Mouse (Mus musculus): ENCODE measurements at regions not wholly inside any gene's neighbourhood (a gene's known extent, or its start where the extent isn't known, plus 50 kb on each side); places are given as distances from the start of the nearest gene placed in this dataset.

DNA sequence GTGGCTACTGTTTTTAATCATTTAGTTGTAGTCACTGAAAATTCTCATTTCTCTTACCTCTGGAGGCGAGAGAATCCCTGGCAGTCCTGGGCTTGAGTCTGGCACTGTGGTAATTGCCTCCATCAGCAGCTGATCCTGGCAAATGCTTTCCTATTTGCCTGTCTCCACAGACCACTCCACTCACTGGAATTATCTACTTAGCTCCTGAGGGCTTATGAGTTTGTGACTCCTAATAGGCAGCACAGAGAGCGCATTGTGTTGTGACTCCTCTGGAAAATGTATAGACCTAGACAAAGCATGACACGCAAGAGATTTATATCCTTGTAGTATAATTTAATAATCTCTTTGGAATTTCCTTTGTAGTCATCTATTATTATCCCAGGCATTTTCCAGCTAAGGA lies 343.1 kb upstream of the Tenm3 start:
- no peak overlapping the region for H3K4me3 ChIP-seq (ENCODE audit: low read depth, low read length)

DNA sequence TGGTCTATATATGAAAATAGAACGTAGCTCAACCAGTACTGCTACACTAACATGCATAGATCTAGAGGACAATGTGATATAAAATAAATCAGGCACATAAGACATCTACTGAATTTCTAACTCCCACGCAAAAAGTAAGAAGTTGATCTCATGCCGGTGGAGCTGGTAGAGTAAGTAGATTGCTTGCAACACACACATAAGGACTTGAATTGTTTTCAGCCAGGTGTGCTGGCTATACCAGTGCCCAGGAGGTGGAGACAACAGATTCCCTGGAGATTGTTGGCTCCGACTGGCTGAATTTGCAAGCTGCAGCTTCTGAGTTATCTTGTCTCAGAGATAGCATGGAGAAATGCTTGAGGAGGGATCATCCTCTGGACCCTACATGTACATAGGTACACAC lies 331.6 kb upstream of the Tenm3 start:
- Histone ChIP-seq H3K9ac (ENCODE audit: low read depth, low read length) (no peak overlapping the region), H3K27me3 (replicated peaks; ENCODE audit: control insufficient read depth, insufficient read depth, low read length) (no peaks in the 10 kb centered on the region), H3K27ac (ENCODE audit: low read depth, low read length) (no peak overlapping the region), H3K4me1 (replicated peaks; ENCODE audit: control insufficient read depth, insufficient read depth, low read length) (no peaks in the 10 kb centered on the region), H3K4me2 (replicated peaks; ENCODE audit: low read depth) (no peak overlapping the region), H3K4me3 (ENCODE audit: low read depth, low read length) (no peak overlapping the region), H3K36me3 (ENCODE audit: control insufficient read depth, insufficient read depth) (no peaks in the 10 kb centered on the region), H3K9me3 (ENCODE audit: control insufficient read depth) (no peaks in the 10 kb centered on the region)
- ATAC-seq, result no peak
- no peak for TF ChIP-seq CTCF (IDR thresholded peaks at IDR 0.05; ENCODE audit: low read depth)
- WGBS, result 82% methylated on average over 4 of the region's 4 CpGs

More for the DNA sequence above, 343.1 kb upstream of the Tenm3 start:
- H3K4me1 ChIP-seq (replicated peaks; ENCODE audit: control insufficient read depth, insufficient read depth, low read length), result no peaks in the 10 kb centered on the region
- H3K27ac ChIP-seq (ENCODE audit: low read depth, low read length), result no peak overlapping the region
- no peaks in the 10 kb centered on the region for H3K27me3 ChIP-seq (replicated peaks; ENCODE audit: control insufficient read depth, insufficient read depth, low read length)
- no peak for TF ChIP-seq CTCF (IDR thresholded peaks at IDR 0.05; ENCODE audit: low read depth)
- H3K9ac ChIP-seq (ENCODE audit: low read depth, low read length), result no peak overlapping the region
- no peak for ATAC-seq
- 89% methylated on average over 3 of the region's 3 CpGs for WGBS
- no peaks in the 10 kb centered on the region for H3K36me3 ChIP-seq (ENCODE audit: control insufficient read depth, insufficient read depth)
- H3K4me2 ChIP-seq (replicated peaks; ENCODE audit: low read depth), result no peak overlapping the region
- no peaks in the 10 kb centered on the region for H3K9me3 ChIP-seq (ENCODE audit: control insufficient read depth)

DNA sequence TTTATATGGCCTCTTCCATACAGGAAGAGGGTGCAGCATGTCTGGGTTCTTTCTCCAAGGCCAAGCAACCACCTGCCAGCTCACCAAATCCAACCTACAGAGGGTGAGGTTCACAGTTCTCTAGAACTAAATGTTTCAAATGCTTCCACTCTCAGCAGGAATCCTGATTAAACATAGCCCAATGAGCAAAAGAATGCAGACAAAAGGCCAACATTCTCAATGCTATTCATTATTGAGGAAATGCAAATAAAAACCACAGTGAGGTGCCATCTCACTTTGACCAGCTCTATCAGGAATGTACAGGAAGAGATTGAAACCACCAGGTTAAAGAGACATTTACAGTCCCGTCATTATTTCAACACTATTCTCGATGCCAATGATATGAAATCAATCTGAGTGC lies 331.2 kb upstream of the Tenm3 start:
- H3K9ac ChIP-seq (ENCODE audit: low read depth, low read length), result no peak overlapping the region
- H3K9me3 ChIP-seq (ENCODE audit: control insufficient read depth), result no peaks in the 10 kb centered on the region
- ATAC-seq, result no peak
- no peaks in the 10 kb centered on the region for H3K36me3 ChIP-seq (ENCODE audit: control insufficient read depth, insufficient read depth)
- no peaks in the 10 kb centered on the region for H3K27me3 ChIP-seq (replicated peaks; ENCODE audit: control insufficient read depth, insufficient read depth, low read length)
- WGBS, result 66% methylated on average over 2 of the region's 2 CpGs
- no peak overlapping the region for H3K27ac ChIP-seq (ENCODE audit: low read depth, low read length)
- no peak overlapping the region for H3K4me3 ChIP-seq (ENCODE audit: low read depth, low read length)
- H3K4me2 ChIP-seq (replicated peaks; ENCODE audit: low read depth), result no peak overlapping the region
- TF ChIP-seq CTCF (IDR thresholded peaks at IDR 0.05; ENCODE audit: low read depth), result no peak
- H3K4me1 ChIP-seq (replicated peaks; ENCODE audit: control insufficient read depth, insufficient read depth, low read length), result no peaks in the 10 kb centered on the region

DNA sequence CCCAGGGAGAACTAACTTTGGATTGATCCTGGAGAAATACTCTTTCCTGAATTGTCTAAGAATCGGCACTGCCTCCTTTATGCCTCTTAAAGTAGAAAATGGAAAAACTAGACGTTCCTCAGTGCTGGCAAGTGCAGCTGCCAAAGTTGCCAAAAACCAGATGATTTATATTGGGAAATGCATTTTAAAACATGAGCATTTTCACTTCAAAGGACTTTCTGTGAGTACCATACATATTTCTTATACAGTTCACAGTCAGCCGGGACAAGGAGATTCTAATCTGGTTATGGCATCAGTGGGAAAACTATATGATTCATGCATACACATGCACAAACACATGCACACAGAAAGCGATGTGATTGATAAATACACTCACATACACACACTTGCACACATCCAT lies 315.6 kb upstream of the Tenm3 start:
- H3K9me3 ChIP-seq (ENCODE audit: control insufficient read depth), result no peaks in the 10 kb centered on the region
- no peaks in the 10 kb centered on the region for H3K36me3 ChIP-seq (ENCODE audit: control insufficient read depth, insufficient read depth)
- H3K27me3 ChIP-seq (replicated peaks; ENCODE audit: control insufficient read depth, insufficient read depth, low read length), result no peaks in the 10 kb centered on the region
- H3K27ac ChIP-seq (ENCODE audit: low read depth, low read length), result no peak overlapping the region
- no peak for ATAC-seq
- 77% methylated on average over 4 of the region's 4 CpGs for WGBS
- H3K4me1 ChIP-seq (replicated peaks; ENCODE audit: control insufficient read depth, insufficient read depth, low read length), result no peaks in the 10 kb centered on the region
- H3K9ac ChIP-seq (ENCODE audit: low read depth, low read length), result no peak overlapping the region
- TF ChIP-seq CTCF (IDR thresholded peaks at IDR 0.05; ENCODE audit: low read depth), result no peak
- H3K4me2 ChIP-seq (replicated peaks; ENCODE audit: low read depth), result no peak overlapping the region
- no peak overlapping the region for H3K4me3 ChIP-seq (ENCODE audit: low read depth, low read length)

DNA sequence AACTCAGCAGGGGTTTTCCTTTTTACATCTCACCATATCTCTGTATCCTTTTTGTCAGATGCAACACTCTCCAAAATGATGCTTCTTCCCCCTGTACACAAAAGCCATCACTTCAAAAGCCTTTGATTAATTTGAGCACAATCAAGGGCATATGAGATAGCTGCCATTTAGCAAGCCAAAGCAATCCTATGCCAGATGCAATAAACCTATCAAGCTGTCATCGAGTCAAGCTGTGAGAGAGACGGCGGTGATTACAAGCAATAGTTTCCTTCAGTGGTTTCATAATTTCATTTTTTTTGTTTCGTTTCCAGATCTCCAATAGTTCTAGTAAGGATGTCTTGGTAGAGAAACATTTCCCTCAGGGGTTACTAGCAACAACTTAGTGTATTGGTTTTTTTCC lies 314.4 kb upstream of the Tenm3 start:
- Histone ChIP-seq H3K27me3 (replicated peaks; ENCODE audit: control insufficient read depth, insufficient read depth, low read length) (no peaks in the 10 kb centered on the region), H3K9me3 (ENCODE audit: control insufficient read depth) (no peaks in the 10 kb centered on the region), H3K4me3 (ENCODE audit: low read depth, low read length) (no peak overlapping the region), H3K27ac (ENCODE audit: low read depth, low read length) (no peak overlapping the region), H3K4me2 (replicated peaks; ENCODE audit: low read depth) (no peak overlapping the region), H3K4me1 (replicated peaks; ENCODE audit: control insufficient read depth, insufficient read depth, low read length) (no peaks in the 10 kb centered on the region), H3K9ac (ENCODE audit: low read depth, low read length) (no peak overlapping the region), H3K36me3 (ENCODE audit: control insufficient read depth, insufficient read depth) (no peaks in the 10 kb centered on the region)
- WGBS, result 48% methylated on average over 4 of the region's 4 CpGs
- no peak for TF ChIP-seq CTCF (IDR thresholded peaks at IDR 0.05; ENCODE audit: low read depth)
- ATAC-seq, result no peak

DNA sequence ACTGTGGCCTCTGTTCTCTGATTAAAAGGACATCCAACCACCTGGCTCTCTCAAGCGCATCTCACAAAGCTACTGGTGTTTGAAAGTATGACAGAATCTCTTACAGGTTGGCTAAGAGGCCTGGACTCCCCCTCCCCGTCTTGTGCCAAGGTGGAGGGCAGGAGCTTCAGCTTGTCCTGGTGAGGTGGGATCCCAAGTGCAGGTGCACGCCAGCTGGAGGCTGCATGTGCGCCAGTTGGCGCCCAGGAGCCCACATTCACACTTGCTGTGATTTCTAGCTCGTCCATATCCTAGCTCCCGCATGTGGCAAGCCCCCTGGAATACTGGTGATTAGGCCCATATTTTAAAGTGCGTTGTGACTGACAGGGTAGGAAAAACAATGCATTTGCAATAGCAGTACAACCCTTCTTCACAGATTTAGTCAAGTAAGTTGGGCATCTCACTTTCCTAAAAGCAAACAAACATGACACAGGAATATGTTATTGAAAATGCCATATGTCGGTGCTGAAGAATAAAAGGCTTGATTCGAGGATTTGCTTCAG lies 292.8 kb upstream of the Tenm3 start:
- no peak overlapping the region for H3K4me2 ChIP-seq (replicated peaks; ENCODE audit: low read depth)
- no peak overlapping the region for H3K9ac ChIP-seq (ENCODE audit: low read depth, low read length)
- no peaks in the 10 kb centered on the region for H3K4me1 ChIP-seq (replicated peaks; ENCODE audit: control insufficient read depth, insufficient read depth, low read length)
- no peak for TF ChIP-seq CTCF (IDR thresholded peaks at IDR 0.05; ENCODE audit: low read depth)
- 86% methylated on average over 10 of the region's 10 CpGs for WGBS
- no peak overlapping the region for H3K27ac ChIP-seq (ENCODE audit: low read depth, low read length)
- no peak for ATAC-seq
- no peaks in the 10 kb centered on the region for H3K9me3 ChIP-seq (ENCODE audit: control insufficient read depth)
- H3K27me3 ChIP-seq (replicated peaks; ENCODE audit: control insufficient read depth, insufficient read depth, low read length), result no peaks in the 10 kb centered on the region
- no peak overlapping the region for H3K4me3 ChIP-seq (ENCODE audit: low read depth, low read length)
- H3K36me3 ChIP-seq (ENCODE audit: control insufficient read depth, insufficient read depth), result no peaks in the 10 kb centered on the region

DNA sequence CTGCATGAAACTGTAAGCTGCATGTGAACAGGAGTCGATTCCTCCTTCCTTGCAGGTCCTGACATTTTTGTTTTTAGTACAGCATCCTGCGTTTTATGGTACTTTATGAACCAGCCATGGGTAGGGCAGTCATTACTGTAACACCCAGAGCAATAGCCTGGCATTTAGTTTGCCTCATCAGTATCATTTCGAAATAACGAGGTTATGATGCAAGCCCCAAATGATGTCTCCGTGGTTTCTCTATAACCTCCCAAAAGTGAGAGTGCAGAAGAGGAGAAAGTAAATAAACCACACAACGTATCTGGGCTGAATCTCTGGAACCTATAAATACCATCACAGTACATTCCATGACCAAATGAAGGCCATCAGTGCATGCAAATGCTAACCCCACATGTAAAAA lies 265.3 kb upstream of the Tenm3 start:
- no peaks in the 10 kb centered on the region for H3K27me3 ChIP-seq (replicated peaks; ENCODE audit: control insufficient read depth, insufficient read depth, low read length)
- H3K9ac ChIP-seq (ENCODE audit: low read depth, low read length), result no peak overlapping the region
- H3K36me3 ChIP-seq (ENCODE audit: control insufficient read depth, insufficient read depth), result no peaks in the 10 kb centered on the region
- no peaks in the 10 kb centered on the region for H3K9me3 ChIP-seq (ENCODE audit: control insufficient read depth)
- H3K4me1 ChIP-seq (replicated peaks; ENCODE audit: control insufficient read depth, insufficient read depth, low read length), result no peaks in the 10 kb centered on the region
- no peak overlapping the region for H3K4me2 ChIP-seq (replicated peaks; ENCODE audit: low read depth)
- H3K27ac ChIP-seq (ENCODE audit: low read depth, low read length), result no peak overlapping the region
- WGBS, result 75% methylated on average over 6 of the region's 6 CpGs
- ATAC-seq, result no peak
- H3K4me3 ChIP-seq (ENCODE audit: low read depth, low read length), result no peak overlapping the region
- TF ChIP-seq CTCF (IDR thresholded peaks at IDR 0.05; ENCODE audit: low read depth), result no peak
